Mouse (Mus musculus): ENCODE data around the gene Meltf.
"Not testable (repeated sequence)": the region's sequence is repeated elsewhere in the genome, so short reads cannot be mapped to it uniquely, and the experiment has no call there.

The Meltf gene

GRCm38 (mm10) chr16:31933751-31934549 lies 55.3 kb downstream of the Meltf start, which contains the start of gene Pigz:
Pigz (plus strand) TSS chr16:31933851.
- DNase-seq (ENCODE audit: low read depth), result no peak

GRCm38 (mm10) chr16:31934550-31935010 lies 56.0 kb downstream of the Meltf start:
- no peak for DNase-seq (ENCODE audit: low read depth)

GRCm38 (mm10) chr16:31935091-31935979 lies 56.7 kb downstream of the Meltf start:
- peak; percentile 31 for DNase-seq (ENCODE audit: low read depth)

GRCm38 (mm10) chr16:31936568-31936967 lies 58.0 kb downstream of the Meltf start:
- DNase-seq (ENCODE audit: low read depth), result no peak

- DNase-seq (ENCODE audit: low read depth), result no peak
Measured at GRCm38 (mm10) chr16:31938856-31939255, 60.2 kb downstream of the Meltf start.

GRCm38 (mm10) chr16:31940586-31940985 lies 62.0 kb downstream of the Meltf start:
- DNase-seq (ENCODE audit: low read depth), result no peak

GRCm38 (mm10) chr16:31943980-31944379 lies 65.4 kb downstream of the Meltf start:
- peak; percentile 76 for DNase-seq (ENCODE audit: low read depth)

- DNase-seq (ENCODE audit: low read depth), result no peak
Measured at GRCm38 (mm10) chr16:31944698-31945255, 66.2 kb downstream of the Meltf start.

- DNase-seq (ENCODE audit: low read depth), result no peak
Measured at GRCm38 (mm10) chr16:31945372-31945771, 66.8 kb downstream of the Meltf start.

GRCm38 (mm10) chr16:31945986-31946385 lies 67.4 kb downstream of the Meltf start:
- not testable (repeated sequence) for DNase-seq (ENCODE audit: low read depth)

GRCm38 (mm10) chr16:31947333-31947732 lies 68.7 kb downstream of the Meltf start:
- DNase-seq (ENCODE audit: low read depth), result peak; percentile 29

- no peak for DNase-seq (ENCODE audit: low read depth)
Measured at GRCm38 (mm10) chr16:31947901-31948316, 69.3 kb downstream of the Meltf start.

GRCm38 (mm10) chr16:31948345-31948774 lies 69.8 kb downstream of the Meltf start, which contains the start of the genes 0610012G03Rik and Ncbp2:
0610012G03Rik (minus strand) TSS chr16:31948494.
Ncbp2 (plus strand) TSS chr16:31948513.
- DNase-seq (ENCODE audit: low read depth), result peak; percentile 99

Data from NIH3T3 (cell line).